In genomic region chr10:21881837-21882183, GRCm38 (mm10) we compare ENCODE assay signal across 8 mouse cellular contexts. TPM values are rescaled to one million over a fixed set of nuclear protein-coding genes. Genes with fewer than 3 reads are reported as not detected.
DNase-seq lines count a peak whose midpoint lies in the region; ATAC-seq and TF ChIP-seq lines count a peak whose summit lies in the region.

No protein-coding gene starts in this region.

- no peaks in the 10 kb centered on the region for H3K27me3 ChIP-seq in embryonic facial prominence, embryonic 12.5 days
- H3K27me3 ChIP-seq in intestine, embryonic 15.5 days (replicated peaks): peaks cover 11% of the 10 kb centered on the region
- H3K27me3 ChIP-seq in neural tube, embryonic 12.5 days (replicated peaks): no peaks in the 10 kb centered on the region

- H3K9ac ChIP-seq in embryonic facial prominence, embryonic 12.5 days: peak overlapping the region; percentile 47
- H3K9ac ChIP-seq in intestine, embryonic 15.5 days: 0 out of 2 replicates have a peak overlapping the region, but pooled peaks have one; percentile 20
- peak overlapping the region; percentile 56 for H3K9ac ChIP-seq in neural tube, embryonic 12.5 days

- peak overlapping the region; percentile 89 for H3K27ac ChIP-seq in layer of hippocampus, adult 2 months
- peak overlapping the region; percentile 43 for H3K27ac ChIP-seq in embryonic facial prominence, embryonic 12.5 days
- H3K27ac ChIP-seq in intestine, embryonic 15.5 days: no peak overlapping the region
- peak overlapping the region; percentile 75 for H3K27ac ChIP-seq in neural tube, embryonic 12.5 days

- H3K4me1 ChIP-seq in embryonic facial prominence, embryonic 12.5 days: peaks cover 19% of the 10 kb centered on the region
- H3K4me1 ChIP-seq in intestine, embryonic 15.5 days (replicated peaks): peaks cover 9% of the 10 kb centered on the region
- H3K4me1 ChIP-seq in neural tube, embryonic 12.5 days: peaks cover 16% of the 10 kb centered on the region

- peak overlapping the region; percentile 73 for H3K4me3 ChIP-seq in layer of hippocampus, adult 2 months
- peak overlapping the region; percentile 43 for H3K4me3 ChIP-seq in embryonic facial prominence, embryonic 12.5 days
- peak overlapping the region; percentile 37 for H3K4me3 ChIP-seq in intestine, embryonic 15.5 days (replicated peaks)
- H3K4me3 ChIP-seq in neural tube, embryonic 12.5 days: peak overlapping the region; percentile 44

- 25% methylated on average over 4 of the region's 4 CpGs for WGBS in embryonic facial prominence, embryonic 12.5 days
- 39% methylated on average over 4 of the region's 4 CpGs for WGBS in intestine, embryonic 15.5 days
- WGBS in neural tube, embryonic 12.5 days: 34% methylated on average over 4 of the region's 4 CpGs

- no peak for DNase-seq in layer of hippocampus, adult 2 months (ENCODE audit: low spot score in 2 of 2)
- no peak for DNase-seq in layer of hippocampus, postnatal 25 days (ENCODE audit: extremely low spot score in 1 of 2, low spot score in 1 of 2)
- no peak for DNase-seq in urinary bladder, adult 18-20 months (ENCODE audit: low spot score in 2 of 2)
- no peak for DNase-seq in layer of hippocampus, postnatal 14 days (ENCODE audit: low spot score in 2 of 2)

- no peaks in the 10 kb centered on the region for H3K9me3 ChIP-seq in embryonic facial prominence, embryonic 12.5 days
- no peaks in the 10 kb centered on the region for H3K9me3 ChIP-seq in intestine, embryonic 15.5 days
- H3K9me3 ChIP-seq in neural tube, embryonic 12.5 days: no peaks in the 10 kb centered on the region

- peak overlapping the region; percentile 63 for H3K4me2 ChIP-seq in embryonic facial prominence, embryonic 12.5 days (replicated peaks)
- peak overlapping the region; percentile 71 for H3K4me2 ChIP-seq in intestine, embryonic 15.5 days (replicated peaks)
- peak overlapping the region; percentile 74 for H3K4me2 ChIP-seq in neural tube, embryonic 12.5 days (replicated peaks)

- no peaks in the 10 kb centered on the region for H3K36me3 ChIP-seq in embryonic facial prominence, embryonic 12.5 days
- no peaks in the 10 kb centered on the region for H3K36me3 ChIP-seq in intestine, embryonic 15.5 days
- H3K36me3 ChIP-seq in neural tube, embryonic 12.5 days: no peaks in the 10 kb centered on the region

- no peak for TF ChIP-seq CTCF in layer of hippocampus, adult 2 months (conservative IDR thresholded peaks at IDR 0.05)

- no peak for ATAC-seq in embryonic facial prominence, embryonic 12.5 days (ENCODE audit: insufficient number of reproducible peaks, insufficient read depth, low FRiP score, low TSS enrichment)
- no peak for ATAC-seq in intestine, embryonic 15.5 days
- ATAC-seq in neural tube, embryonic 12.5 days (ENCODE audit: low FRiP score, low read depth): no peak
- no peak for ATAC-seq in activated CD4-positive, CD25-positive, alpha-beta regulatory T cell, adult 4 months

RNA-seq across cellular contexts. Expression of gene Sgk1, which starts 0.2 kb away (rescaled TPM):
- total RNA-seq in layer of hippocampus, adult 2 months (2021): 100 to 1,000 TPM in 1 of 2 experiments, 10 to 100 TPM in 1; 97.7 to 103 TPM
- 10 to 100 TPM; 83.0 to 94.8 TPM for total RNA-seq in layer of hippocampus, postnatal 25 days (2021)
- 32.8 and 41.7 TPM in 2 replicates for polyA plus RNA-seq in embryonic facial prominence, embryonic 12.5 days (2016; fragmentation: Nextera tagmentation; extraction: Ambion mirVana)
- polyA plus RNA-seq in intestine, embryonic 15.5 days (2015; fragmentation: Nextera tagmentation; extraction: Ambion mirVana): 30.6 and 36.7 TPM in 2 replicates
- 24.6 and 28.9 TPM in 2 replicates for polyA plus RNA-seq in neural tube, embryonic 12.5 days (2016; fragmentation: Nextera tagmentation; extraction: Ambion mirVana)
- total RNA-seq in layer of hippocampus, postnatal 14 days (2021): 100 to 1,000 TPM in 1 of 2 experiments, 10 to 100 TPM in 1; 91.0 to 104 TPM
- polyA plus RNA-seq in activated CD4-positive, CD25-positive, alpha-beta regulatory T cell, adult 4 months (2017; shearing (Covaris generic)): 10 to 100 TPM; 34.8 to 57.5 TPM
